28 mouse cellular contexts compared by ENCODE assay signal in genomic region chr13:44865566-44865965, GRCm38 (mm10).
A peak's percentile ranks its signal among the peaks of the same experiment; 100 is the strongest.
DNase-seq lines count a peak whose midpoint lies in the region; ATAC-seq and TF ChIP-seq lines count a peak whose summit lies in the region.
"Had no signal": no experiment of that assay in that cellular context is flagged by ENCODE, and none has a peak within 500 bp of the region (broad histone marks: within the 10 kb centered on the region; RNA-seq: fewer than 3 reads in every experiment).

No protein-coding gene starts in this region.

- 0 out of 2 replicates have a peak, but pooled peaks have one; percentile 1 for TF ChIP-seq CTCF in hindbrain, postnatal 0 days (IDR thresholded peaks at IDR 0.05; ENCODE audit: low read depth)

- H3K27me3 ChIP-seq in hindbrain, postnatal 0 days (ENCODE audit: insufficient read depth, low read length) = no peaks in the 10 kb centered on the region
- H3K27me3 ChIP-seq in hindbrain, embryonic 10.5 days (ENCODE audit: insufficient read depth, poor library complexity, severe bottlenecking) = peaks cover 4% of the 10 kb centered on the region; the same call in 1 of the 2 replicates
- H3K27me3 ChIP-seq: embryonic facial prominence, embryonic 15.5 days; forebrain, embryonic 15.5 days; heart, embryonic 15.5 days; hindbrain, embryonic 15.5 days; kidney, embryonic 15.5 days; limb, embryonic 12.5 days; midbrain, embryonic 12.5 days; neural tube, embryonic 13.5 days had no signal

- peak; percentile 13 for DNase-seq in hindbrain, postnatal 0 days (ENCODE audit: low spot score)
- DNase-seq in hindbrain, embryonic 10.5 days (ENCODE audit: low spot score) = no peak
- DNase-seq in 3T3-L1 (ENCODE audit: low read depth, low spot score) (peak; percentile 9), A20 (ENCODE audit: low read depth, low spot score) (peak; percentile 37)
- DNase-seq in heart, postnatal 10 days = no peak
- no peak for DNase-seq in spleen, adult 18-20 months
- DNase-seq: adrenal gland, postnatal 25 days; cerebellum, adult 8-10 months; cerebellum, postnatal 36 days; gastrocnemius, postnatal 14 days; heart, postnatal 4 days; kidney, adult 11 months; liver, postnatal 0 days; lung, postnatal 14 days; retina, postnatal 1 day; right cerebral cortex, postnatal 25 days; thymus, adult 18-20 months; thymus, postnatal 36 days had no signal

- no peak for ATAC-seq in hindbrain, postnatal 0 days
- peak; percentile 42 for ATAC-seq in inflammation-experienced regulatory T-cells, adult 6 months
- ATAC-seq: forebrain, embryonic 15.5 days; liver, postnatal 0 days had no signal

- no peak overlapping the region for H3K4me2 ChIP-seq in hindbrain, postnatal 0 days (ENCODE audit: low read depth, low read length)
- H3K4me2 ChIP-seq: embryonic facial prominence, embryonic 15.5 days; forebrain, embryonic 15.5 days; heart, embryonic 15.5 days; hindbrain, embryonic 15.5 days; kidney, embryonic 15.5 days; limb, embryonic 12.5 days; liver, embryonic 11.5 days; midbrain, embryonic 12.5 days; neural tube, embryonic 13.5 days had no signal

- no peaks in the 10 kb centered on the region for H3K9me3 ChIP-seq in hindbrain, postnatal 0 days (ENCODE audit: low read length)
- peaks cover 3% of the 10 kb centered on the region; the same call in 1 of the 2 replicates for H3K9me3 ChIP-seq in hindbrain, embryonic 10.5 days
- H3K9me3 ChIP-seq: embryonic facial prominence, embryonic 15.5 days; heart, embryonic 15.5 days had no signal

- no peak overlapping the region for H3K27ac ChIP-seq in hindbrain, postnatal 0 days
- H3K27ac ChIP-seq in hindbrain, embryonic 10.5 days = no peak overlapping the region
- H3K27ac ChIP-seq: embryonic facial prominence, embryonic 15.5 days; forebrain, embryonic 15.5 days; heart, embryonic 15.5 days; hindbrain, embryonic 15.5 days; kidney, embryonic 15.5 days; limb, embryonic 12.5 days; midbrain, embryonic 12.5 days; neural tube, embryonic 13.5 days had no signal

- no peaks in the 10 kb centered on the region for H3K36me3 ChIP-seq in hindbrain, postnatal 0 days (ENCODE audit: insufficient read depth, low read length)
- H3K36me3 ChIP-seq in hindbrain, embryonic 10.5 days = peaks cover 3% of the 10 kb centered on the region; the same call in 1 of the 2 replicates
- H3K36me3 ChIP-seq: embryonic facial prominence, embryonic 15.5 days; forebrain, embryonic 15.5 days; heart, embryonic 15.5 days; hindbrain, embryonic 15.5 days; kidney, embryonic 15.5 days; limb, embryonic 12.5 days; midbrain, embryonic 12.5 days had no signal

- no peaks in the 10 kb centered on the region; the same call in 1 of the 2 replicates for H3K4me1 ChIP-seq in hindbrain, postnatal 0 days (ENCODE audit: insufficient read depth, low read length)
- H3K4me1 ChIP-seq in hindbrain, embryonic 10.5 days (replicated peaks) = peaks cover 14% of the 10 kb centered on the region
- H3K4me1 ChIP-seq: limb, embryonic 12.5 days had no signal

- intact Hi-C loops in heart, postnatal 10 days (cut with DNase I) = no loop called here

- no peak overlapping the region for H3K4me3 ChIP-seq in hindbrain, postnatal 0 days (ENCODE audit: low read length)
- no peak overlapping the region for H3K4me3 ChIP-seq in hindbrain, embryonic 10.5 days
- H3K4me3 ChIP-seq: embryonic facial prominence, embryonic 15.5 days; forebrain, embryonic 15.5 days; heart, embryonic 15.5 days; hindbrain, embryonic 15.5 days; kidney, embryonic 15.5 days; limb, embryonic 12.5 days; midbrain, embryonic 12.5 days; neural tube, embryonic 13.5 days had no signal

- 97% methylated on average over 2 of the region's 2 CpGs for WGBS in hindbrain, postnatal 0 days
- WGBS in hindbrain, embryonic 10.5 days = 89% methylated on average over 2 of the region's 2 CpGs

- H3K9ac ChIP-seq in hindbrain, postnatal 0 days (replicated peaks; ENCODE audit: low read length) = no peak overlapping the region
- H3K9ac ChIP-seq: embryonic facial prominence, embryonic 15.5 days; forebrain, embryonic 15.5 days; heart, embryonic 15.5 days; hindbrain, embryonic 15.5 days; kidney, embryonic 15.5 days; limb, embryonic 12.5 days; liver, postnatal 0 days; midbrain, embryonic 12.5 days; neural tube, embryonic 13.5 days had no signal

Comparison
In these comparisons a context has a peak if more than half of its experiments do, and no peak if none do; other contexts are left out.
1. DNase-seq: peak in hindbrain, postnatal 0 days (single experiment), 3T3-L1 (single experiment) and A20 (single experiment); none in hindbrain, embryonic 10.5 days (single experiment), heart, postnatal 10 days (0 of 2) and spleen, adult 18-20 months (0 of 2).